Mouse (Mus musculus) hindbrain, postnatal 0 days (tissue): ENCODE data around the gene Podxl2. TPM values are rescaled to one million over a fixed set of nuclear protein-coding genes. Genes with fewer than 3 reads are reported as not detected.

Source experiments
- ATAC-seq: fragments of 200-750 bp; cut with Nextera tagmentation; 2 replicates; pipeline ENCODE4 v1.8.0; 2017; ENCODE audit warnings: mild to moderate bottlenecking, moderate TSS enrichment, moderate library complexity
- DNase-seq: peaks from one replicate; pipeline ENCODE4 v3.0.0-alpha.2; 2015; ENCODE audit warnings: low spot score
- H3K27ac ChIP-seq: fragments of 300-500 bp; sonication (generic); 2 replicates; pipeline ENCODE4 v1.5.1; 2014; ENCODE audit warnings: mild to moderate bottlenecking
- H3K27me3 ChIP-seq: fragments of 300-500 bp; sonication (generic); 2 replicates; pipeline ENCODE4 v1.6.1; 2014; ENCODE audit warnings: low read length, mixed read lengths; ENCODE audit not compliant: insufficient read depth
- H3K36me3 ChIP-seq: fragments of 300-500 bp; sonication (generic); 2 replicates; pipeline ENCODE4 v1.6.1; 2014; ENCODE audit warnings: low read length, mixed read lengths; ENCODE audit not compliant: insufficient read depth
- H3K4me1 ChIP-seq: fragments of 300-500 bp; sonication (generic); 2 replicates; pipeline ENCODE4 v1.6.1; 2014; ENCODE audit warnings: antibody characterized with exemption, low read length, mixed read lengths; ENCODE audit not compliant: insufficient read depth
- H3K4me2 ChIP-seq: fragments of 300-500 bp; sonication (generic); 2 replicates; pipeline ENCODE4 v1.6.1; 2014; ENCODE audit warnings: low read depth, mild to moderate bottlenecking, low read length, moderate library complexity, mixed read lengths
- H3K4me3 ChIP-seq: fragments of 300-500 bp; sonication (generic); 2 replicates; pipeline ENCODE4 v1.5.1; 2014; ENCODE audit warnings: low read length
- H3K9ac ChIP-seq: fragments of 300-500 bp; sonication (generic); replicated peaks from 2 replicates; pipeline ENCODE4 v1.6.1; 2014; ENCODE audit warnings: mild to moderate bottlenecking, low read length, moderate library complexity, mixed read lengths
- H3K9me3 ChIP-seq: fragments of 300-500 bp; sonication (generic); 2 replicates; pipeline ENCODE4 v1.6.1; 2016; ENCODE audit warnings: low read length, mixed read lengths
- CTCF ChIP-seq: IDR thresholded peaks from 2 replicates; pipeline ENCODE4 v1.5.1; 2016; ENCODE audit warnings: antibody characterized with exemption, control low read depth, low read depth
- WGBS: fragments of 180-500 bp; shearing (Covaris S2); extraction: QIAGEN DNeasy Blood & Tissue Kit; methylation state at CpG from one replicate; pipeline ENCODE4 v1.1.7; 2014; 5-methylcytosine and 5-hydroxymethylcytosine counted together
- polyA plus RNA-seq: library from polyadenylated mRNA; unstranded; fragments of >200 nt; fragmentation: Nextera tagmentation; extraction: Ambion mirVana; gene quantifications from 2 replicates; pipeline ENCODE4 v1.2.1, GENCODE M21; 2015
- total RNA-seq: library from RNA; depleted of rRNA; stranded (reverse); fragments of >200 nt; gene quantifications from 2 replicates; pipeline ENCODE4 v1.2.3, GENCODE M21; 2014; rRNA removed

Podxl2 gene
- 1,247 and 1,290 TPM in 2 replicates for total RNA-seq
- 675 and 695 TPM in 2 replicates for polyA plus RNA-seq

- peak; percentile 79 for ATAC-seq
- Histone ChIP-seq H3K27ac (peak within 1 kb of the TSS; percentile 97), H3K4me1 (peaks cover 4% of the 10 kb centered on the region; the same call in 1 of the 2 replicates), H3K9me3 (no peaks in the 10 kb centered on the region), H3K4me3 (peak within 1 kb of the TSS; percentile 81), H3K9ac (peak within 1 kb of the TSS; percentile 94), H3K4me2 (peak within 1 kb of the TSS; percentile 71), H3K27me3 (no peaks in the 10 kb centered on the region), H3K36me3 (no peaks in the 10 kb centered on the region)
- TF ChIP-seq CTCF: no peak
- peak; percentile 95 for DNase-seq
- 7% methylated on average over 54 of the region's 63 CpGs for WGBS
Observed at GRCm38 (mm10) chr6:88874868-88875508, at the start of gene Podxl2. Podxl2 (minus strand) TSS chr6:88875044.

GRCm38 (mm10) chr6:88918802-88919201, 44.0 kb upstream of the Podxl2 start:
- no peaks in the 10 kb centered on the region for H3K9me3 ChIP-seq
- H3K27ac ChIP-seq: no peak overlapping the region
- TF ChIP-seq CTCF: no peak
- DNase-seq (no peak), ATAC-seq (no peak)
- H3K4me3 ChIP-seq: no peak overlapping the region
- no peaks in the 10 kb centered on the region for H3K27me3 ChIP-seq
- 80% methylated on average over 8 of the region's 8 CpGs for WGBS
- no peak overlapping the region for H3K4me2 ChIP-seq
- H3K9ac ChIP-seq: no peak overlapping the region
- H3K36me3 ChIP-seq: no peaks in the 10 kb centered on the region
- H3K4me1 ChIP-seq: no peaks in the 10 kb centered on the region

GRCm38 (mm10) chr6:88916153-88916552, 41.3 kb upstream of the Podxl2 start:
- 56% methylated on average over 1 of the region's 1 CpGs for WGBS
- Histone ChIP-seq H3K4me1 (no peaks in the 10 kb centered on the region), H3K9ac (no peak overlapping the region), H3K27me3 (no peaks in the 10 kb centered on the region), H3K9me3 (no peaks in the 10 kb centered on the region), H3K4me3 (no peak overlapping the region), H3K4me2 (no peak overlapping the region), H3K27ac (no peak overlapping the region), H3K36me3 (no peaks in the 10 kb centered on the region)
- peak; percentile 72 for DNase-seq
- TF ChIP-seq CTCF: peak; percentile 88
- ATAC-seq: peak; percentile 33; the same call in 1 of the 2 replicates

GRCm38 (mm10) chr6:88915510-88915909, 40.7 kb upstream of the Podxl2 start:
- Histone ChIP-seq H3K36me3 (no peaks in the 10 kb centered on the region), H3K4me3 (no peak overlapping the region), H3K4me1 (no peaks in the 10 kb centered on the region), H3K9ac (no peak overlapping the region), H3K27me3 (no peaks in the 10 kb centered on the region), H3K4me2 (no peak overlapping the region), H3K9me3 (no peaks in the 10 kb centered on the region), H3K27ac (peak overlapping the region; percentile 2; the same call in 1 of the 2 replicates)
- TF ChIP-seq CTCF: no peak
- DNase-seq: peak; percentile 66
- ATAC-seq: peak; percentile 37; the same call in 1 of the 2 replicates
- WGBS: 52% methylated on average over 4 of the region's 4 CpGs

- no peak for DNase-seq
Observed at GRCm38 (mm10) chr6:88914799-88915198, 40.0 kb upstream of the Podxl2 start.

GRCm38 (mm10) chr6:88913440-88913839, 38.6 kb upstream of the Podxl2 start:
- no peak overlapping the region for H3K4me3 ChIP-seq
- no peak overlapping the region for H3K27ac ChIP-seq
- no peak overlapping the region for H3K4me2 ChIP-seq
- no peaks in the 10 kb centered on the region for H3K4me1 ChIP-seq
- no peaks in the 10 kb centered on the region for H3K9me3 ChIP-seq
- ATAC-seq (no peak), DNase-seq (no peak)
- no peaks in the 10 kb centered on the region; the same call in 1 of the 2 replicates for H3K36me3 ChIP-seq
- H3K9ac ChIP-seq: no peak overlapping the region
- H3K27me3 ChIP-seq: no peaks in the 10 kb centered on the region
- no peak for TF ChIP-seq CTCF

More at GRCm38 (mm10) chr6:88914799-88915198, 40.0 kb upstream of the Podxl2 start:
- no peaks in the 10 kb centered on the region for H3K4me1 ChIP-seq
- WGBS: 68% methylated on average over 5 of the region's 5 CpGs
- H3K4me3 ChIP-seq: no peak overlapping the region
- no peak overlapping the region for H3K9ac ChIP-seq
- H3K9me3 ChIP-seq: no peaks in the 10 kb centered on the region
- H3K27ac ChIP-seq: no peak overlapping the region
- H3K27me3 ChIP-seq: no peaks in the 10 kb centered on the region
- TF ChIP-seq CTCF: no peak
- no peak for ATAC-seq
- H3K4me2 ChIP-seq: no peak overlapping the region
- H3K36me3 ChIP-seq: no peaks in the 10 kb centered on the region; the same call in 1 of the 2 replicates

GRCm38 (mm10) chr6:88913022-88913421, 38.2 kb upstream of the Podxl2 start:
- 69% methylated on average over 4 of the region's 4 CpGs for WGBS
- H3K36me3 ChIP-seq: no peaks in the 10 kb centered on the region; the same call in 1 of the 2 replicates
- H3K27ac ChIP-seq: no peak overlapping the region
- H3K9ac ChIP-seq: no peak overlapping the region
- no peak overlapping the region for H3K4me3 ChIP-seq
- TF ChIP-seq CTCF: no peak
- no peak for ATAC-seq
- H3K4me1 ChIP-seq: no peaks in the 10 kb centered on the region
- no peaks in the 10 kb centered on the region for H3K9me3 ChIP-seq
- H3K4me2 ChIP-seq: no peak overlapping the region
- no peaks in the 10 kb centered on the region for H3K27me3 ChIP-seq
- no peak for DNase-seq
